Mouse (Mus musculus): ENCODE measurements at regions not wholly inside any gene's neighbourhood (a gene's known extent, or its start where the extent isn't known, plus 50 kb on each side); places are given as distances from the start of the nearest gene placed in this dataset.

- DNase-seq, result peak in 1 of 2 experiments; percentile 18
Measured at GRCm38 (mm10) chr13:107626670-107627069, 417.6 kb upstream of the Smim15 start.

- no peak for DNase-seq
Measured at GRCm38 (mm10) chr13:107621337-107621736, 422.9 kb upstream of the Smim15 start.

GRCm38 (mm10) chr13:107620887-107621286, 423.4 kb upstream of the Smim15 start:
- DNase-seq, result no peak

GRCm38 (mm10) chr13:107620210-107620609, 424.0 kb upstream of the Smim15 start:
- no peak for DNase-seq

GRCm38 (mm10) chr13:107619430-107619927, 424.8 kb upstream of the Smim15 start:
- DNase-seq, result peak in 1 of 2 experiments; percentile 33

- DNase-seq, result peak in 1 of 2 experiments; percentile 31
Measured at GRCm38 (mm10) chr13:107618796-107619429, 425.3 kb upstream of the Smim15 start.

DNA sequence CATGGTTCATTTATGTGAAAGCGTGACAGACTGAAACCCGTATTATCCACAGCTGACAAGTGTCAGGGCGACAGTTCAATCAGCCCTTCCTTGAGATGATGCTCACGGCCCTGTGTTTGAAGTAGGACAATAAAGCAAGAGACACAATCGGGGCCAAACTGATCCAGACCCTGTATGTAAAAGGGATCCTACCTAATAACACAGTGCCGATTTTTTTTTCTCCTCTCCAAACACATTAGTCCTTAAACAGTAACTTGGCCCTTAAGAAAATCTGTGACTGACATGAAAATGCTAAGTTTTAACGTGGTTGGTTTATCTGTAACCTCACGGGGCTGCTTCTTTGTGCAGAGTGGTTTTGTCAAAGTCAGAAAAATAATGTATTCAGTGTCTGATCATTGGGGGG, 425.9 kb upstream of the Smim15 start:
- DNase-seq, result no peak

DNA sequence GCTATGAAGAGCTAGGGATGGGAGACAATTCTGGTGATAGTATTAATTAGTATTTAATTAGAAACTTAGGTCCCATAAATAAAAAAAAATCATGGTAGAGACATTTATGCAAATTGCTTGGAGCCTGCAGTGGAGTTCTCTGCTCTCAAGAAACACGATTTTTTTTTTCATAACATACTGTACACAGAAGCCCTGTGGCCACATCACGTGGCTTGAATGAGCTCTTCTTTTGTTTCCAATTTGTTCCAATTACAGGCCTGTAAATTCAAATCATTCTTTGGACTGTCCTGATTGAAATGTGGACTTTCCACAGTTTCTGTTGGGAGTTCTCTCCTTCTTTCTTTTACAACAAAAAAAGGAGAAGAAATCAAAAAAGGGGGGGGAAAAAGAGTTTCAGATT, 426.7 kb upstream of the Smim15 start:
- no peak for DNase-seq

DNA sequence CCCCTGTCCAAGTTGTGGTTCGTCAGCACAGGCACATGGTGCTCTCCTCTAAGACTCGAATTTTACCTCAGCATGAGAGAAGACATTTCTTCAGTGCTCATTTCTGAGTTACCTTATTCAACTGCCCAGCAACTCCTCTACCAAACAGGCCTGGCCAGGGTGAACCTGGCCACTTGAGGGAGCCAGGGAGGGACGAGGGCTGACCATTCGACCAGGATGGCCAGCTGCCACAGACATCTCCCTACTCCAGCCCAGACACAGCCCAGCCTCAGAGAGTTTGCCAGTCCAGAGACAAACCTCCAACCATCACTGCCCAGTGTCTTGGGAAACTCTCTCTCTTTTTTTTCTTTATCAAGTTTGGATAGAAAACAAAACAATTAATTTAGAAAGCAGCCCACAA, 427.5 kb upstream of the Smim15 start:
- peak; percentile 48 to 53 for DNase-seq

DNA sequence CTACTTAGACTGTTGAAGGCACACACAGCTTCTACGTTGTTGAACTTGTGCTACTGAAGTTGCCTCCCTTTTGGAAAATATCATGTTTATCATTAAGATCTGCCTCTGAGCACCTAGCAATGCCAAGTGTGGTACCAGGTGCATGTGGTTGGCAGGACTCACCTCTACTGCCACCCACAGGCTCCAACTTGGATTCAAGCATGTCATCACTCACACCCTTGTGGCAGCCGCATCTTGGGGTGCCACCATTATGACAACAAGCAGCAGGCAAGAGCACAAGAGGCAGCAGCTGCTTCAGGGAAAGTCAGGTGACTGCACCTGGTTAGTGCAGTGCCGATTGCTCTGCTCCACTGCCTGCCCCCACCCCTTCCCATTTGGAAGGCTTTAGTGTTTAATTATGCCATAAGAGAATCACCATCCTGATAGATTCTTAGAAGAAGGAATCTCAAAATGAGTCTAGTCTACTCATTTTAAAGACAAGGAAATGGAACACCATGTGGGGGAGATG, 435.2 kb upstream of the Smim15 start:
- no peak for DNase-seq

DNA sequence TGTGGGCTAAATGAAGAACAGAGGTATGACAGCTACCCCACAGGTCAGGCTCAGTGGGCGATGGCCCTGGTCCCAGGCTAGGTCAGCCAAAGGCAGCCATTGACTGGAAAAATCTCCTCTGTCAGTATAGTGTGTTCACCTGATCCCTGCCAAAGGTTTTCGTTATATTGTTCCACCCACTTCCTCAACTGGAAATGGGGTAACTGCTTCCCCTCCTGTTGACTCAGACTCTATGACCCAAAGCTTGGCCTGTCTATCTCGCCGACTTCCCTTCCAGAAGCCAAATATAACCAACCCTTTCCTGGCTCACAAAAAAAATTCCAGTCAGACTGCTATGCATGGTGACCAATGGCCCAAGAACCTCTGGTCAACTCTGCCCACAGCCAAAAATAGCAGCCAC, 437.0 kb upstream of the Smim15 start:
- no peak for DNase-seq

DNA sequence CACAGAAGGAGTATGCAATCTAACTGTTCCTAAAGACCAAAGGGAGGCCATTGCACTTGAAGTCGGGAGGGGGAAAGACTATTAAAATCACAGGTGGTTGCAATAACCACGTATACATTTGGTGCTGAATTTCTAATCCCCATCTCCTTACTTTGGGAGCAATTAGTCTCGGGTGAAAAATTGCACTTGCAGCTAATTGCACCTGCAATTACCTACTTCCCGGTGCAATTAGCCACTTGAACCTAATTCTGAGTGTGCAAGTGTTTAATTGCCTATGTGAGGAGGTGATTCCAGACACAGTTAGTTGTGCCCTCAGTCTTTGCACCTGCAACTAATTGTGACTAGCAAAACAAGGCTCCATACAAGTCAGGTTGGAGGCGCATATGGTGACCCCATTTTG, 442.1 kb upstream of the Smim15 start:
- DNase-seq, result no peak

DNA sequence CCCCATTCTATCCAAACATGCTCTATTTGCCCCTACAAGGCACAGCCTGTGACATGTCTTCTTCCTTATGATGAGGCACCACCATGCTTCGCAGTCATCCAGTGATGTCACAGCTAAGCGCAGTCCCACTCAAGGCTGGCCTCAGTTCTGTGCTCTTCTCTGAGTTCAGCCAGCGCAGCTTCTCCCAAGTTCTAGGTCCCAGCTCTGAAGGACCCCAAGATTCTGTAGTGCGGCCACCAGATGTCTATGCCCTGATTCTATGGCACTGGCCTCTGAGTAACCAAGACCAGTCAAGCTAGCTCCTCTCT, 443.2 kb upstream of the Smim15 start:
- DNase-seq, result no peak

- peak; percentile 43 to 63 for DNase-seq
Measured at GRCm38 (mm10) chr13:107600331-107601131, 443.7 kb upstream of the Smim15 start.

DNA sequence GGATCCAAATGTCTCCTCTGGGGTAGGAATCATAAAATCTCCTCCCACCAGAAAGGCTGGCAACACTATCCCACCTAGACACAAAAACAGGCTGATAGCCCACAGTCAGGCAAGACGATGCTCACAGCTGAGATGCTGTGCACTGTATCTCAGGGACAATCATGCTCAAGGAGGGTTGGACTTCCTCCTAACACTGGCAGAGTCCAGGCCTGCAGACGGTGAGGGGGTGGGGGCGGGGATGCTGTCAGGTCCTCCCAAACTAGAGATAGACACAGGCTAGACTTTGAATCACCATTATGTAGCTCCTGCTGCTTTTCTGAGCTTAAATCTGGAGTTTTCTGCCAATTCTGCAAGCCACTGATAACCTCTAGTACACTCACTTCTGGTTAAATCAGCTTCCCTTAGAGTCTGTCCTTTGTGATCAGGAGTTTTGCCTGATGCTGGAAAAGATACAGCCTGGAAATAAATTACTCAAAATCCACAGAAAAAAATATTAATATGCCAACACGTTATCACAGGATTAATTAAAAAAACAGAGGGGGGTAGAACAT, 445.1 kb upstream of the Smim15 start:
- no peak for DNase-seq

- DNase-seq, result no peak
Measured at GRCm38 (mm10) chr13:107598391-107598790, 445.9 kb upstream of the Smim15 start.

- no peak for DNase-seq
Measured at GRCm38 (mm10) chr13:107597217-107597616, 447.0 kb upstream of the Smim15 start.

DNA sequence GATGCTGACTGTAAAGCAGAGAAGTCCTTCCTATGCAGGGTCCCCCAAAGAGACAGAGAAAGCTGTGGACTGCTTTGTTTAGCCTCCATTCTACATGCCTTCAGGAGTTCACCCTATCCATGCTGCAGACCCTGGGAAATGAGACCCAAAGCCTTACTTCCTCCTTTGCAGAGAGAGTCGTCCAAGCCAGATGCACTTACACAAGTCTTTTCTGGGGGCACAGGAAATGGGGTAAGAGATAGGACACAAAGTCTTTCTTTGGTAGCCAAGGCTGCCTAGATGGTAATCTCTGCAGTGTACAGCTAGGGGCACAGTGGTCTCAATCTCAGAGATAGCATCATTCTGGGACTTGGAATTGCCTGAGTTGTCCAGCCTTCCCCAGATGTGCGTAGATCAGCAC, 448.1 kb upstream of the Smim15 start:
- DNase-seq, result no peak

- DNase-seq, result no peak
Measured at GRCm38 (mm10) chr13:107588399-107589002, 455.7 kb upstream of the Smim15 start.

DNA sequence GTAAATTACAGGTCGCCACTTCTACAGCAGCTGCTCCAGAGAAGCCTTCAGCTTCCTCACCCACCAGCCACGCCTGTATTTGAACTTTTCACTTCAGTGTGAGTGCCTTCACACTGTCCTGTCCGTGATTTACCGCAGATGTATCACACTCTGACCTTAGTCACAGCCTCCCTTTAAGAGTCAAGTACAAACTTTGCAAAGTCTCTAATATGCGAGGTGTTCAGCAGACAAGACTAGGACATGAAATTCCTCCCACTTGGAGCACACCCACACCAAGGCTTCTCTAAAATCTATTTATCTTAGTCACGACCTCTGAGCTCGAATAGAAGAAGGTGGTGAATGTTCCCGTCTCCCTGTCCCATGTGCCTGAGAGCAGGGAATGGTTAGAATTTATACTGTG, 456.6 kb upstream of the Smim15 start:
- DNase-seq, result peak in 1 of 2 experiments; percentile 5

- DNase-seq, result no peak
Measured at GRCm38 (mm10) chr13:107585936-107586335, 458.3 kb upstream of the Smim15 start.

DNA sequence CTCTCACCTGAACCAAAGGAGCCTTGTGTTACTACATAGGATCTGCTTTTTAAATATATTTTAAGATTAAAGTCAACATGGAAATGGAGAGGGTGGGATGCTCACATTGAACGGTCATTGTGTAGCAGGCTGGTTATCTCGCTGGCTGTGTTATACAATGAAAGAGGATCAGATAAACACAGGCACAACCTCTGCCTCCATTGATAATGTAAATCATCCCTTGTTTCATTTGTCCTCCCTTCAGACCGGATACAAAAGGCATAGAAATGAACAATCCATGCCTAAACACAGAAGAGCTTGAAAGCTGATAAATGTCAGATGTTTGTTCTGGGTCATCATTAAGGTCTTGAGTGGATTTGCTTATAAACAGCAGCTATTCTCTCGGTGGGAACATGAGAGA, 458.9 kb upstream of the Smim15 start:
- DNase-seq, result no peak

GRCm38 (mm10) chr13:107578968-107579367, 465.3 kb upstream of the Smim15 start:
- no peak for DNase-seq
